Mouse (Mus musculus) heart, postnatal 10 days (tissue): ENCODE data around the gene Iqcd. TPM values are rescaled to one million over a fixed set of nuclear protein-coding genes. Genes with fewer than 3 reads are reported as not detected.
A peak's percentile ranks its signal among the peaks of the same experiment; 100 is the strongest.

Source experiments
- DNase-seq, 2 experiments: peaks; one replicate each; pipeline ENCODE4 v3.0.0; 2021
- intact Hi-C: fragments of 180-260 bp; cut with DNase I; formaldehyde crosslinking; loops from one replicate; pipeline ENCODE4 v1.15.1; 2025
- total RNA-seq, 2 experiments: library from RNA; stranded (reverse); gene quantifications; 2 replicates each; pipeline ENCODE4 v1.2.3; 2021

Gene Iqcd
- total RNA-seq, 2 experiments from 2014 or later: 0.17 TPM; not detected in 1

DNA sequence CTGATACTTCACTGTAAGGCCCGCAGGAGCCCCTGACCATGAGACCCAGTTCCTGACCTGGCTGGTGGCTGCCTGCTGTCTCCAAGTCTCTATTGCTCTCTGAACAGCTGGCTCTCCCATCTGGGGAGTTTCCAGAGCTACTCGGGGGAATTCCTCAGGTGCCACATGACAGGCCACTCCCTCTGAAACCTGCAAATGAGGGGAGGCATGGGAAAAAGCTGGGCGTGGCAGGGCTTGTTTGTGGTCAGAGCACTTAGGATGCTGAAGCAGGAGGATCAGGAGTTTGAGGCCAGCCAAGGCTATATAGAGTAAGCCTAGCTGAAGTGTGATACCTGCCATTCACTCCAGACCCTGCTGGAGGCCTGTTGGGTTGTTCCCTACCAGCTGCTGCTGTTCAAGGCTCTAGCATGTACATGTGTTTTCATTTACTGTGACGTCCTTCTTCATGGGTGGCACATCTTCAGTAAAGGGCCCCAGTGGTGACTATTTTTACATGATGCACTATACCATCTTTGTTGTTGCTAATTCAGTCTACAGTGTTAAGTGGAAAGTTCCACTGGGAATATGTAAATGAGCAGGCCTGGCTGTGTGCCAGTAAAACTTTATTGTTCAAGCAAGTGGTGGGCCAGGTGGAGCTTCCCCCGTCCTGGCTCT is 33.5 kb downstream of the Iqcd start:
- DNase-seq: no peak
- intact Hi-C loops: no loop called here

DNA sequence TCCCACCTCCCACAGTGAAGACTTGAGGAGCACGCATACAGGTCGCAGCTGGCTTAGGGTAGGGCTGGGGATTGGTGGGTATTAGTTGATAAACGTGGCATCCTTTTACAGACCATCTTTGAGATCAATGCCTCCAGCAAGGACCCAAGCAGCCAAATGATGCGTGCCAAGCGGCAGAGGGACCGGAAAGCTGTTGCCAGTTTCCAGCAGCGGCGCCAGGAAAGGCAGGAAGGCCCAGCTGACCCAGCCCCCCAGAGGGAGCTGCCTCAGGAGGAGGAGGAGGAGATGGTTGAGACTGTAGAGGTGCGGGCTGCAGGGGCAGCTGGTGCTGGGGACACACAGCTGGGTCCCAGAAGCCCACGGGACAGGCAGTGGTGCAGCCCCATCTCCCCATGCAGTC is 35.6 kb downstream of the Iqcd start:
- DNase-seq: no peak
- intact Hi-C loops: no loop called here

DNA sequence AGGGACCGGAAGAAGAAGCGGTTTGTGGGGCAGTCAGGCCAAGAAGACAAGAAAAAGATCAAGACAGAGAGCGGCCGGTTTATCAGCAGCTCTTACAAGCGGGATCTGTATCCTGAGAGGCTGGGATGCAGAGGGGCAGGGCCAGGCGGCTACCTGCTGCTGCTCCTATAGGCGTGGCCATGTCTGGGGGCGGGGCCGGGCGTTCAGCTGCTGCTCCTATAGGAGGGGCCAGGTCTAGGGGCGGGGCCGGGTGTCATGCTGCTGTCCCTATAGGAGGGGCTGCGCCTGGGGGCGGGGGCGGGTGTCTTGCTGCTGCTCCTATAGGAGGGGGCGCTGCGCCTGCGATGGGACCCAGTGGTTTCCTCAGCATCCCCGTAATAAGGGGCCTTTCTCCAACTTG is 37.6 kb downstream of the Iqcd start:
- DNase-seq: no peak
- intact Hi-C loops: no loop called here

DNA sequence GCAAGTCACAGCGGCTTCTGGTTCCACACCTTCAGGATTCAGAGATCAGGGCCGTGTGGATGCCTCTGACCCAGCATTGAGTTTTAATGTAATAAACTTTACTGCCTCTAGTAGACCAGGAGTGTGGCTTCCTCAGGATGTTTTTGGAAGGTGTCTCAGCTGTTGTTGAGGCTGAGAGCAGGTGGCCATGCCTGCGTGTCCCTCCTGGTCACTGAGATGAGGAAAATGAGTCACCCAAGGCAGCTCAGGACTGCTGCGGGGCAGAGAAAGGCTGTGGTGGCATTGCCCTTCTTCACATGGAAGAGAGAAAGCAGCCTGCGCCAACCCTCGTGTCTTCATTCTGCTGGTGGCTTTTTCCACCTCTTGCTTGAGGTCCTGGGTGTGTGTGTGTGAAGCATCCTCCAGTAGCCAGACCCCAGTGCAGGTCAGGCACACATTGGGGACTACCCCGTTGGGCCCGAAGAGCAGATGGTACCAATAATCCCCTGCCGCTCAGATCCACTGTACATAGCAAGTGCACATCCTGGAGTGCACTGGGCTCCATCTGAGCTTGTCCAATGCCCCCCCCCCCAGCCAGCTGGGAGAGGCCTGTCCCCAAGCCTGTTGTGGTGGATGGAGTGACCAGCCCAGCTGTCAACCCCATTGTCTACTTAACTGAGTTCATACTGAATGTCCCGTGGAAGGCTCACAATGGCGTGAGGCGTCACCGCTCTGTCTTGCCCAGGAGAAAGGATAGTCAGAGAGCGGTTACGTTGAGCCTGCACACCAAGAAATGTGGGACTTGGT is 38.9 kb downstream of the Iqcd start:
- intact Hi-C loops: no loop called here
- no peak for DNase-seq

DNA sequence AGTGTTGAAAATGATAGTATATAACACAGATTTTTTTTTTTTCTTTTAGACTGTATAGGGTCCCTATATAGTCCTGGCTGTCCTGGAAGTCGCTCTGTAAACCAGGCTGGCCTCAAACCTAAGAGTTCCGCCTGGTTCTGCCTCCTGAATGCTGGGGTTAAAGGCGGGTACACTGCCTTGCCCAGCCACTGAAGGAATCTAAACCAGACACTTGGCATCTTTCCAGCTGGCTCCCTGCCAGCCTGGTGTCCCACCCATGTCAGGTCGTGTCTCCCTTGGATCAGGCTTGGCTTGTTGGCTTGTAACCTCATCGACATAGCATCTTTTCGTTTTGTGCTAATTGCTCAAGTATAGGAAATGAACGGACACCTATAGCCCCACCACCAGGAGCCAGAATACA is 39.8 kb downstream of the Iqcd start:
- intact Hi-C loops: no loop called here
- DNase-seq: peak in 1 of 2 experiments; percentile 47

DNA sequence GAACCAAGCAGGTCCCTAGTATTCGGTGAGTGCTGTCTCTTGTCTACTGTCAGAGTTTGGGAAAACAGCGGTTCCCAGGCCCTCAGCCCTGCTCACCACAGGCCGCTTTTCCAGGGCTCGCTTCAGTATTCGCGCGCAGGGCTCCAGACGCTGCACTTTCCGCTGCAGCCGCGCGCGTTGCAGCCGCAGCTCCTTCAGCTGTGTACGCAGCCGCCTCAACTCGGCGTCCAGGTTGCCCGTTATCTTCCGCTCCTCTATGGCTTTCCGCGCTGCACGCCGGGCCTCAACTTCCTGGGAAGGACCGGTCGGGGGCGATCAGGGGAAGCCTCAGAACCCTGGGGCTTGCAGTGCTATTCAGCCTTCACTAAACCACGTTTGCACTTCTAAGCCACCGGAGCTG is 42.3 kb downstream of the Iqcd start:
- intact Hi-C loops: no loop called here
- DNase-seq: no peak

DNA sequence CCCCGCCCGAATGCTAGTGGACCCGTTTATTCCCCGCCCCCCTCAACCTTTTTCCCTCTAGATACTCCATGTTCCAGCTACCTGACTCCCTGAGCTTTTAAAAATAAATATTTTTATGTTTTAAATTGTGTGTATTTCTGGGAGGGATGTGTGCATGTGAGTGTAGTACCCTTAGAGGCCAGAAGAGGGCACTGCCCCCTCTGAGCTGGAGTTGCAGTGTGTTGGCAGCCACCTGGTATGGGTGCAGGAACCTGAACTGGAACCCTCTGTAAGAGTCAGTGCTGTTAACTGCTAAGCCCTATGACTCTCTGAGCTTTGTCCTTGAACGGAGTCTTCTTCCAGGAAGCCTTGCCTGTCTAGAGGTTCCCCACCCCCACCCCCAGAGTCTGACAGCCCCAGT is 43.1 kb downstream of the Iqcd start:
- no peak for DNase-seq
- intact Hi-C loops: no loop called here

DNA sequence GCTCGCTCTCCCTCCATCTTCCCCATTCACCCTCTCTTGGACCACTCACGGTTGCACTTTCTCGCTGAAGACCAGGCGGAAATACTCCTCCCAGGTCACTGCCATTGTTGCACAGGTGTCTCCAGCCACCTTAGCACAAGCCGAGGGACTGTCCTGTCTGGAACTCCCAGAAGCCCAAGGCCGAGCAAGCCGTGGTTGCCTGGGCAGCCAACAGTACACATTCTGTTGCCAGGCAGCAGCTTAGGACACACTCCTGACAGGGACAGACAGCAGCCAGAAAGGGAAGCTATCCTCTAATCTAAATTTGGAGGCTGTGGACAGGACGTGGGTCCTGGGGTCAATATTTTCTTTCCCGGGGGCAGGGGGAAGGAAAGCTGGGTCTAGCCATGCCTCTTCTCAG is 45.3 kb downstream of the Iqcd start, which contains the start of gene Cfap73:
Cfap73 (minus strand) TSS at position 105 of the 400 bp plus-strand sequence.
- intact Hi-C loops: no loop called here
- DNase-seq: peak in 1 of 2 experiments; percentile 32

DNA sequence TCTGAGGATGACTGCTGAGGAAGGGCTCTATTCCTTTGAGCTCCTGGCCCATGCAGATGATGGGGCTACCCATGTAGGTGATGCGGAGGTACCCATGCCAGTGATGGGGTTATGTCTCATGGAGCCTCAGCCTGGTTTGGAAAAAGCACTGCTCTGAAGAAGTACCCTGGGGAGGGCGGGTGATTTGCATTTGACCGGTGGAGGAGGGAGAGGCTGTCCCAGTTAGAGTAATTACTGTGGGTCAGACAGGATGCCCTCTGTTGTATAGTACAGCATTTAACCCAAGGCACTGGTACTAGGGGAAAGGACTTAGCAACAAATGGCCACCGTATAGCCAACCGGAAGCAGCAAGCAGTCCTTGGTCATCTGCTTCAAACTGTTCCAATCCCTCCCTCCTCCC is 46.0 kb downstream of the Iqcd start:
- DNase-seq: no peak
- intact Hi-C loops: no loop called here

DNA sequence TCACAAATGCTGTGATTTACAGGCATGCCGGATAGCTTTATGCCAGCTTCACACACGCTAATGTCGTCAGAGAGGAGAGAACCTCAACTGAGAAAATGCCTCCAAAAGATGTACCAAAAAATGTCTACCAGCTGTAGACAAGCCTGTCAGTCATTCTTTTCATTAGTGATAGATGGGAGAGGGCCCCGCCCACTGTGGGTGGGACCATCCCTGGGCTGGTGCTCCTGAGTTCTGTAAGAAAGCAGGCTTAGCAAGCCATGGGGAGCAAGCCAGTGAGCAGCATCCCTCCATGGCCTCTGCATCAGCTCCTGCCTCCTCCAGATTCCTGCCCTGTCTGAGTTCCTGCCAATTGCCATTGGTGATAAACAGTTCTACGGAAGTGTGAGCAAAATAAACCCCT is 46.8 kb downstream of the Iqcd start:
- no peak for DNase-seq
- intact Hi-C loops: no loop called here

DNA sequence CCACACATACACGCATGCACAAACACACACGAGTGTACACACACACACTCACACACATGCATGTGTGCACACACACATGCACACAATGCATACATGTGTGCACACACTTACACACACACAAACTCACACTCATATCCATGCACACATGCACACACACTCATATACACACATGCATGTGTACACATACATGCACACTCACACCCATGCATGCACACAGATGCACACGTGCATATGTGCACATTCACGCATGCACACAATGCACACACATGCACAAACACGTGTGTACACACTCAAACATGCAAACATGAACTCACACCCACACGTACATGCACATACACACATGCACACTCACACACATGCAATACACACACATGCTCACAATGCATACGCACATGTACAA is 51.3 kb downstream of the Iqcd start:
- intact Hi-C loops: no loop called here
- no peak for DNase-seq

DNA sequence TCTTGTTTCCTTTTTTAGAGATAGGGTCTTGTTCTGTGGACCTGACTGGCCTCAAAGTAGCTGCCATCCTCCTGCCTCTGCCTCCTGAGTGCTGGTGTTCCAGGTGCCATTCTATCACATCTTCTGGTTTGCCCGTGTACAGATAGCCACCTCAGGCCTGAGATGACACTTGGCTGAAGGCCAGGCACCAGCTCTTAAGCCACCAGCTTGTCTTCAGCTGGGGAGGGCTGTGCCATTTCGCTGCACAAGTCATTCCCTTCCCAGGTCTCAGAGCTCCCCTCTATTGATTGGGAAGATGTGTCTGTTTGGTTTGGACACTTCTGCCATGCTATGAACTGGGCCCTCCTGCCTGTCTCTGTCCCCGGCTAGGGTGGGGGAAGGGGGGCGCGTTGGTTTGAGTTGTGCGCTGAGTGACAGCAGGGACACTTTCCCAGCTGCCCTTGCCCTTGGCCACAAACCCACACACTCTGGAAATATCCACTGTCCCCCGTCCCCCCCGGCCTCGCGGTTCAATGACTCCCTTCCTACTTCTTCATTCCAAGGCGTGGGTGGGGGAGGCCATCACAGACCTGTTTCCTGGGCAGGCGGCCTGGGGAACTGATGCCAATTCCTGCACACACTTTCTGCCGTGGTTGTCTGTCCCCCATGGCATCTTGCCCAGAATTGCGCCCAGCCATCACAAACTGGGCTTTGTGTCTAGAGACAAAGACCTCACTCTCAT is 54.7 kb downstream of the Iqcd start:
- intact Hi-C loops: no loop called here
- peak in 1 of 2 experiments; percentile 34 for DNase-seq

DNA sequence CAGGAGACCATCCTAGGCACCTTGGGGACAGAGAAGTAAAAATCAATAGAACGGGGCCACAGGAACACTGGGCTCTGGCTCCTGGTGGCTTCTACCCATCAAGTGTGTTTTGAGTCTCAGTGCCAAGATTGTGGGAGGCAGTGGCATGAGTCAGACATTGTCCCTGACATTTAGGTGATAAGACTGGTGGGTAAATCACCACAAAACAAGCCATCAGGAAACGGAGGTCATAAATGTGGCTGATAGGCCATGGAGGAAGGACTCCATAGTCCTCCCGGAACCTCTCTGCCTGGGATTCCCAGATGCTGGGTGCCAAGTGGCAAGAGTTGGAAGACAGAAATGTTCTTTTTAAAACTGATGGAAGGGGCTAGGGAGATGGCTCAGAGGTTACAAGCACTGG is 55.4 kb downstream of the Iqcd start:
- no peak for DNase-seq
- intact Hi-C loops: no loop called here

DNA sequence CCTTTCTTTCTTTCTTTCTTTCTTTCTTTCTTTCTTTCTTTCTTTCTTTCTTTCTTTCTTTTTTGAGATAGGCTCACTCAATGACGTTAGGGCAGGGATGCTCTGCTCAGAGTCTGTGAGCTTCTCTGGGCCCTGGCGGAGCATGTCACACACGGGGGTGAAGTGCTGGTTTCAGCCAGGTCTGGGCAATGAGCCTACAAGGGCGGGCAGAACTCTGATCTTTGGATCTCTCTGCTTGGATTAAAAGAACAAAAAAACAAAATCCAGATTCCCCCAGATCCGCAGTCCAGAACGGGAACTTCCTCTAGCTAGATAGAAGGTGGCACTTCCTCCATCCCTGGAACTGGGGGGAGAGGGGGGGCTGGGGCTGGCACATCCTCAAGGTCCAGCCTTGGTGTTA is 57.0 kb downstream of the Iqcd start:
- DNase-seq: peak in 1 of 2 experiments; percentile 27
- intact Hi-C loops: no loop called here

DNA sequence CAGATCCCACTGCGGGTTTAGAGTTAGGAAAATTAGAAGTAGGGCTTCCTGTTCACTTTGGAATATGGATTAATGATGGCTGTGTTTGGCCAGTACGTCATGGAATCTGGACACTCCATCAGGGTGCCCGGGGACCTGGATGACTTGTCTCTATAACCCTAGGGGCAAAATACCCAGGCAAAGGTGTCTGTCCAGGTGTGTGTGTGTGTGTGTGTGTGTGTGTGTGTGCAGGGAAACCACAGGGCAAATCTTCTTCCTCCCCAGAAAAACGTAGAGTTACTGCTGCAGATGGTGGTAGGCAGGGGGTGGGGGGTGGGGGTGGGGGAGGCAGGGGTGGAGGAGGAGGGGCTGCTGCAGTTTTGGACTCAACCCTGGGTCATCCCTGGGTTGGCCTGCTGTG is 58.5 kb downstream of the Iqcd start:
- DNase-seq: no peak
- intact Hi-C loops: no loop called here

DNA sequence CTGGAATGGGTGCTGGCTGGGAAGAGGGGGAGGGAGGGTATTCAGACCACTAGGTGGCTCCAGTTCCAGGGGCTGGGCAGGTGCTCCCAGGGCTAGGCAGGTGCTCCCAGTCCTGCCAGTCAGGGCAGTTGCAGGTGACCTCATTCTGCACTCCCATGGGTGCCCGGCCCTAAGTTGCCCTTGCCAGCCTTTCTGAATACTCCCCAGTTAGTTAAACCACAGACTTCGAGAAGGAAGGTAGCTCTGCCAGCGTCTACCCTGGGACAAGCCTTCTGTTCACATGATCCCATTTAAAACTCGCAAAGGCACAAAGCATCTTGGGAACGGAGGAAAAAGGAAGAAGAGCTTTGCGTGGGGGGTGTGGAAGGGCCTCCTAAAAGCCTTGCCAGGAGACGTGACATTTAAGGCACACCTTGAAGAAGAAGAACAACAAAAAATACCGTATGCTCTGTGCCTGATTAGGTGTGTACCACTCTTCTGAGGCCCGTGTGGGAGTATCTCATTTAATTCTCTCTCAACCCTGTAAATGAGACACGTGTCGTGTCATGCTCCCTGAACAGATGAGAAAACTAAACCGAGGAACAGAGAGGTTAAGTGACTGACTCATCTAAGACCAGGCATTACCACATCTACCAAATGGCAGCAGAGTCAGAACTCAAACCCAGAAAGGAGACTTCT is 59.1 kb downstream of the Iqcd start:
- DNase-seq: no peak
- intact Hi-C loops: no loop called here

DNA sequence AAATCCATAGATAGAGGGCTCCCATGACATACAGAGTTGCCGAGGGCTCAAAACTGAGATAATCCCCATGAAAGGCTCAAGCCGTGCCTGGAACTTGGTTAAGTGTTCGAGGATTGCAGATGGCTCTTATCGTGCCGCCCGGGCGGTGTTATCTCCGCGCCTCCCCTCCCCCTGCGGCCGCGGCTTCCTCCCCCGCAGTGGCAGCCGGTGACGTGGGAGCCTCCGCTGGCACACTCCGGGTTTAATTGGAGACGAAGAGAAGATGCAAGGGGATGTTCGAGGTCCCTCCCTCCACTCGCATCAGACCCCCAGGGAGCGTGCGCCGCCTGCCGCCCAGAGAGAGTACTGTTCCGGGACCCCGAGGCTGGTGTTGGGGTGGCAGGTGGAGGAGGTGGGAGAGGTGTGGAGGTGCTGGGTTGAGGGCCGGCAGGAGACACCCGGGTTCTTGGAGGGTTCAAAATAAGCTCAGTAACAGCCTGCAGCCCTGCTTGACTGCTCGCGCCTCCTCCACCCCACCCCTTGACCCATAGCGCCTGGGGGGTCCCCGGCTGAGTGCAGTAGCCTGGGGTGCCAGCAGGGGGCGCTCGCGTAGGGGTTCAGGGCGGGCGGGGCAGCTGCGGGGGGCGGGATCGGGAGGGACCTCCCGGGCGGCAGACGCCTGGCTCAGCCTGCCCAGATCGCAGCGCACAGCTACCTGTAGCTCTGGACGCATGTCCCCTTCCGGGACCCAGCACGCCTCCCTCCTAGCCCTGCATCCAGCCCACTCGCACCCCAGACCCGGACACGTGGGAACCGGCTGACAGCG is 60.0 kb downstream of the Iqcd start, which contains the start of gene Rasal1:
Rasal1 (plus strand) TSS at position 244 of the 805 bp plus-strand sequence.
- peak; percentile 44 to 51 for DNase-seq
- intact Hi-C loops: no loop called here

DNA sequence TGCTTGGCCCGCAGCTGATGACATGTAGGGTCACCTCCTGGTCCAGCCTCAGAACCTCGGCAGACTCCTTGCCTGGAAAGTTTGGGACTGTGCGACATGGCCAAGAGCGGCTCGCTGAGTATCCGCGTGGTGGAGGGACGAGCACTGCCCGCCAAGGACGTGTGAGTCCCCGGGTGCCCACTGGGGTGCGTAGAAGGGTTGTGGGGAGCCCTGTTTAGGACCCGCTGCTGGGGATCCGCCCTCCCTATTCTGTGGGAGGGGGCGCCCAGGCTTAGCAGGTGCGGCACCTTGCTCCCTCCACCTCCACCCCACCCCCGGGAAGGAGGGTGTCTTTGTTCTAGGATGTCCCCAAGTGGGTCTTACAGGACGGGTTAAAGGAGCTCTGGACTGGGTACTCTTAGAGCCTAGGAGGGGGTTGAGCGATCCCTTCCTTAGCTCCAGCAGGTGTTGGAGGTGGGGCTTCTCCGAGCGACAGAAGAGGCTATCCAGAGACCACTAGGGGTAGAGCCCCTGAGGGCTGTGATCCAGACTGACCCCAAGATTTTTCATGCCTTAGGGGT is 60.6 kb downstream of the Iqcd start:
- no peak for DNase-seq
- intact Hi-C loops: no loop called here

DNA sequence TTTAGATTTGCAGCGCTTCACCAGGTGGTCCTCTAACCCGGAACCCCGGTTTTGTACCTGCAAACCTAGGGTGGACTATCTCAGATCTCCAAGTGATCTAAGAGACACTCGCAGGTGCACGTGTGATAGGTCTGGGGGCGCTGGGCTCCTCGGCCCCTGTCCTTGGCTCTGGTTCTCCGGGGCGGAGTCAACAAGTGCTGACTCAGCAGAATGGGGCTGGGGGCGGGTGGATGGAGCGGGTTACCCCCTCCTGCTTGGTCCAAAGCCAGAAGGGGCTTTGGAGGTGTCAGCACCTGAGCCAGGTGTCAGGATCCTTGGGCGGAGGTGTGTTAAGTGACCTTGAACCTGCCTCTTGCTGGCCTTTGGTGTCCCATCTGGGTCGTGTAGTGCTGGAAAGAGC is 61.1 kb downstream of the Iqcd start:
- intact Hi-C loops: no loop called here
- DNase-seq: no peak

DNA sequence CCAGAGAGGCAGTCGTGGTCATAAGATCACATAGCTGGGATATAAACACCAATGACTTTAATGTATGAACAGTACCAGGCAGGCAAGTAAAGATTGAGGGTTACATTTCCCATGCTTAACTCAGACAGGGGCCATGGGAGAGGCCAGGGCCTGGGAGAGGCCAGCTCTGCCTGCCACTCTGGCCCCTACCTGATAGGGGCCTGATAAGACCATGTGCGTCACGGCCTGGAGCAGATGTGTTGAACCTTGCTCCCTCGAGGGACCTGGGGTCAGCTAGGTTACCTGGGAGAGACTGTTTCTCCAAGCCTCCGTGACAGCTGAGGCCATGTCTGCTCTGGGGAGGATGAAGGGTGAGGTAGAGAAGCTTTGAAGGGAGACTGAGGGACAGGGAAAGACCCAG is 62.4 kb downstream of the Iqcd start:
- no peak for DNase-seq
- intact Hi-C loops: no loop called here
